Mouse (Mus musculus) forebrain, embryonic 13.5 days (tissue): Measurements from ENCODE around the gene Cacna2d1. TPM values are rescaled to one million over a fixed set of nuclear protein-coding genes. Genes with fewer than 3 reads are reported as not detected.
A peak's percentile ranks its signal among the peaks of the same experiment; 100 is the strongest.

Experiments used
- ATAC-seq: fragments of 200-750 bp; cut with Nextera tagmentation; 2 replicates; pipeline ENCODE4 v1.8.0; 2017
- H3K27ac ChIP-seq: fragments of 300-500 bp; sonication (generic); 2 replicates; pipeline ENCODE4 v1.5.1; 2015; ENCODE audit warnings: inconsistent platforms, mild to moderate bottlenecking, moderate library complexity
- H3K27me3 ChIP-seq: fragments of 300-500 bp; sonication (generic); 2 replicates; pipeline ENCODE4 v1.6.1; 2015; ENCODE audit warnings: mild to moderate bottlenecking, inconsistent platforms
- H3K36me3 ChIP-seq: fragments of 300-500 bp; sonication (generic); 2 replicates; pipeline ENCODE4 v1.6.1; 2015; ENCODE audit warnings: mild to moderate bottlenecking, inconsistent platforms; ENCODE audit not compliant: poor library complexity, severe bottlenecking
- H3K4me1 ChIP-seq: fragments of 300-500 bp; sonication (generic); 2 replicates; pipeline ENCODE4 v1.6.1; 2015; ENCODE audit warnings: inconsistent platforms
- H3K4me2 ChIP-seq: fragments of 300-500 bp; sonication (generic); 2 replicates; pipeline ENCODE4 v1.6.1; 2015; ENCODE audit warnings: inconsistent platforms, mild to moderate bottlenecking, moderate library complexity
- H3K4me3 ChIP-seq: fragments of 300-500 bp; sonication (generic); 2 replicates; pipeline ENCODE4 v1.5.1; 2015; ENCODE audit warnings: mild to moderate bottlenecking, inconsistent platforms
- H3K9ac ChIP-seq: fragments of 300-500 bp; sonication (generic); 2 replicates; pipeline ENCODE4 v1.6.1; 2015; ENCODE audit warnings: mild to moderate bottlenecking, inconsistent platforms
- H3K9me3 ChIP-seq: fragments of 300-500 bp; sonication (generic); replicated peaks from 2 replicates; pipeline ENCODE4 v1.6.1; 2016; ENCODE audit warnings: inconsistent platforms
- WGBS: fragments of 180-500 bp; shearing (Covaris S2); methylation state at CpG from one replicate; pipeline ENCODE4 v1.1.7; 2015; 5-methylcytosine and 5-hydroxymethylcytosine counted together
- polyA plus RNA-seq: library from polyadenylated mRNA; unstranded; fragments of >200 nt; fragmentation: Nextera tagmentation; extraction: Ambion mirVana; gene quantifications from 2 replicates; pipeline ENCODE4 v1.2.1, GENCODE M21; 2015

Cacna2d1 gene
- polyA plus RNA-seq, 1 experiment from 2014 or later: 30.9 TPM

DNA sequence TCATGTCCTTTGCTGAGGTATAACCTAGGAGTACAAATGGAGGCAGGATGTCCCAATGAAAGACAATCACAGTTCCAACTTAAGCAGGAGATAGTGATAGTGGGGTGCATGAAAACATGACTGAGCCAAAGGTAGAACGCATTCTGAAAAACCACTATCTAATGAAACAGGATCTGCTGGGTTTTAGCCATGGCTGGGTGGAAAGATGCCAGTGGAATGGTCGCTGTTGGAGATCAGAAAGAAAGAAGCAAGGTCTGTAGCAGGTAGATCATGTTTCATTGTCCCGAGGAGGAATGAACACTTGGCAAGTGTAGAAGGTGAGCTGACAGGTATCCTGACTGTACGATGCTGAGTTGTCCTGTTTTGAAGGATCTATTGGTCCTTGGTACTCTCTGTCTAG, 7.6 kb downstream of the Cacna2d1 start:
- Histone ChIP-seq H3K27me3 (peaks cover 3% of the 10 kb centered on the region; the same call in 1 of the 2 replicates), H3K4me3 (no peak overlapping the region), H3K36me3 (peaks cover 10% of the 10 kb centered on the region), H3K27ac (no peak overlapping the region), H3K4me2 (no peak overlapping the region), H3K9me3 (0 out of 2 replicates have a peak, but pooled peaks cover 3% of the 10 kb centered on the region), H3K4me1 (peaks cover 7% of the 10 kb centered on the region; the same call in 1 of the 2 replicates), H3K9ac (no peak overlapping the region)
- 83% methylated on average over 4 of the region's 4 CpGs for WGBS
- no peak for ATAC-seq

DNA sequence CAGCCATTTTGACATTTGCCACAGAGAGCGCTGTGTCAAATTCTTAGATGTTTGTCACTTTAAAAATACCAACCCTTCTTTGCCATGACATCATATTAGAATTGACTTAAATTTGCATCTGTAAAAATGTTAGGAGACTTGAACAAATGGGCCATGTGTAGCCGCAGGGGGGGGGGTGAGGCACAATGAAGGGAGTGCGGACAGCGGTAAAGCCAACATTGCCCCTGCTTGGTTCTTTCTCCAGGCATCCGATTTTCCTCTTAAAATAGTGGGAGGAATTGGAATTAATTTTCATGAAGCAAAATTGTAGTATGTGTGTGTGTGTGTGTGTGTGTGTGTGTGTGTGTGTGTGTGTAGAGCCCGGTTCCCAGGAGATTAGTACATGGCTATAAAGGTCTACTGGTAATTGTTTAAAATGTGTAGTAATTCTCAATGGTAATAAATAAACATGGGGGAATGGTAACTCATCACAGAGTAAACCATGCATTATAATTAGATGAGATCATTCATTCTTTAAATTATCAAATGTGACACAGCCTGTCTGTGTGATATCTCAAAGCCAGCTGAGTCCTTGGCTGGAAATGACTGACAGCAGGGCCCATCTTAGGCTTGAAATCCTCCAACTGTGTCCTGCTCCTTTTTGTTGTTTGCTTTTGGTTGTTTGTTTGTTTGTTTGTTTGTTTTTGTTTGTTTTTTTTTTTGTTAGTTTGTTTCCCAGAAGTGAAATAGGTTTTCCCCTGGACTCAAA, 14.0 kb downstream of the Cacna2d1 start:
- no peak overlapping the region for H3K9ac ChIP-seq
- WGBS: 80% methylated on average over 6 of the region's 6 CpGs
- ATAC-seq: peak; percentile 70

DNA sequence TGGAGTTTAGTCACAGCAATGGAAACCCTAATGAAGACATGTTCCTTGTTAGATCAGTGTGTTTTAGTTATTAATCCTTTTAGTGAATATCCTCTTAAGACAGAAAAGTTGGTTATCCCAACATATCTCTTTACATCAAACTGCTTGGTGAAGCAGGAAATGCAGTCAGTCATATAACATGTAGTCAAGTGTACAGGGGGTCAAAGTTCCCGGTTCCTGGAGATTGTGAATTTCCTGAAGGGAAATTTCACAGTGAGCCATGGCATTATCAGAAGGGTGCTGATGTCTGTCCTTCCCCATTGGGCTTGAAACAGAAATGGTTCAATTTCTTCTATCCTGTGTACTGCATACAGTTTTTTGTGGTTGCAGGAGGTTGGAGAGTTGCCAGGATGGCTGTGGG, 25.3 kb downstream of the Cacna2d1 start:
- ATAC-seq: no peak

More for the DNA sequence above, 14.0 kb downstream of the Cacna2d1 start:
- Histone ChIP-seq H3K27ac (no peak overlapping the region), H3K4me2 (no peak overlapping the region), H3K4me1 (no peaks in the 10 kb centered on the region), H3K27me3 (no peaks in the 10 kb centered on the region), H3K4me3 (no peak overlapping the region), H3K36me3 (peaks cover 10% of the 10 kb centered on the region), H3K9me3 (0 out of 2 replicates have a peak, but pooled peaks cover 3% of the 10 kb centered on the region)

DNA sequence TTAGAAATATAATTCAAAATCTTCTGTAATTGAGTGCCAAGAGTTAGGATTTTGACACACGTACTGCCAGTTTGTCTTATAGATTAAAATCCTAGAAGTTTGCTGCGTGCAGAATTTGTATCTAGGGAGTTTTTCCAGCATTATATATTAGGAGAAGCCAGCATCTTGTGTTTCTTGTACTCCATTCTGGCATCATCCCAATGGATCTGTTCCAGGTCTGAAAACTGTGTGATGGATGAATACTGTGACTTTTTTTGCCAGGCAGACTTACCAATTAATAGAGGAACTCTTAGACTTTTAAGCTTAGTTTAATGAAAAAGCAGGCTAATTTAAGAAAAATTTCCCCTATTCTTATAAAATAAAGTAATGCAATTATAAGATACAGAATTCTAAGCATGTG, 27.4 kb downstream of the Cacna2d1 start:
- no peak overlapping the region for H3K27ac ChIP-seq

More for the DNA sequence above, 25.3 kb downstream of the Cacna2d1 start:
- Histone ChIP-seq H3K9me3 (no peaks in the 10 kb centered on the region), H3K36me3 (no peaks in the 10 kb centered on the region), H3K4me3 (no peak overlapping the region), H3K27me3 (no peaks in the 10 kb centered on the region), H3K4me1 (peaks cover 7% of the 10 kb centered on the region; the same call in 1 of the 2 replicates), H3K4me2 (no peak overlapping the region), H3K9ac (no peak overlapping the region), H3K27ac (no peak overlapping the region)
- WGBS: 89% methylated on average over 1 of the region's 1 CpGs

DNA sequence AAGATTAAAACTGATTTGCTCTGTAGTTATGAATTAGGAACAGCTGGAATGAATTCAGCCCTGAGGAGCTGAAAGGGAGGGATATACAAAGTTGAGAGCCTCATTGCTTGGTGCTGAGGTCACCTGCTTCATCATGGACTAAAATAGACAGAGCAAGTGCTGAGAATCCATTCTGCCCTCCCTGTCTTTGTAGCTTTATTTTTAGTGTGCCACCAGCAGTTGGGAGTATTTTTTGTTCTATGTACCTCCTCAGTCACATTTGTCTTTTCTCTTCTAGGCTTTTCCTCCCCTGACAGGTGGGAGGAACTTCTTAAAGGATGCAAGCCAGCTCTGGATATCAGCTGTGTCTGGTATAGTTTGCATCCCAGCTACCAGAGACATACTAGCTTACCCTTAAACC, 32.4 kb downstream of the Cacna2d1 start:
- H3K4me3 ChIP-seq: no peak overlapping the region
- H3K27me3 ChIP-seq: no peaks in the 10 kb centered on the region
- no peak overlapping the region for H3K4me2 ChIP-seq
- H3K9me3 ChIP-seq: no peaks in the 10 kb centered on the region
- no peak overlapping the region for H3K9ac ChIP-seq
- no peak for ATAC-seq
- H3K36me3 ChIP-seq: no peaks in the 10 kb centered on the region
- H3K27ac ChIP-seq: no peak overlapping the region
- H3K4me1 ChIP-seq: peaks cover 3% of the 10 kb centered on the region; the same call in 1 of the 2 replicates

More for the DNA sequence above, 27.4 kb downstream of the Cacna2d1 start:
- 66% methylated on average over 2 of the region's 2 CpGs for WGBS
- H3K4me1 ChIP-seq: peaks cover 7% of the 10 kb centered on the region; the same call in 1 of the 2 replicates
- H3K36me3 ChIP-seq: no peaks in the 10 kb centered on the region
- no peak overlapping the region for H3K4me2 ChIP-seq
- no peak overlapping the region for H3K4me3 ChIP-seq
- no peak overlapping the region for H3K9ac ChIP-seq
- H3K27me3 ChIP-seq: no peaks in the 10 kb centered on the region
- H3K9me3 ChIP-seq: no peaks in the 10 kb centered on the region
- ATAC-seq: peak; percentile 16; the same call in 1 of the 2 replicates

DNA sequence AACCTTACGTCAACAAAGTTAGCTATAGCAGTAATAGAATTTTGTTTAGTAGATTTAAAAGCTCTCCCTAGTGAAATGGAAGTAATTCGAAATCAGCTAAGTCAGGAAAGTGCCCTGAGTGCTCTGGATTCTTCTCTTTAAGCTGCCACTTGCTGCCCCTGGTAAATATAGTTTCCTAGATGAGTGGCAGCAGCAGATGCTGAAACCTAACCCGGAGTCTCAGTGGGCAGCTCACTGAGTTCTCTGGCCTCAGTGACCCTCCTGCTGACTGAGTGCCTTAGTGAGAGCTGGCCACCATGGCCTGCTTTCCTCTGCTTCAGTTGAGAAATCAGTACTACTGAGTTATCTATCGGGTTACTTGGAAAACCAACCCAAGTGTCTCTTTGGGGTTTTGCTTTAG, 37.3 kb downstream of the Cacna2d1 start:
- ATAC-seq: no peak
- no peak overlapping the region for H3K4me3 ChIP-seq
- H3K27me3 ChIP-seq: 0 out of 2 replicates have a peak, but pooled peaks cover 7% of the 10 kb centered on the region
- no peak overlapping the region for H3K9ac ChIP-seq
- WGBS: 85% methylated on average over 4 of the region's 4 CpGs
- no peaks in the 10 kb centered on the region for H3K9me3 ChIP-seq
- no peak overlapping the region for H3K4me2 ChIP-seq
- no peaks in the 10 kb centered on the region for H3K4me1 ChIP-seq
- H3K27ac ChIP-seq: no peak overlapping the region
- no peaks in the 10 kb centered on the region for H3K36me3 ChIP-seq

DNA sequence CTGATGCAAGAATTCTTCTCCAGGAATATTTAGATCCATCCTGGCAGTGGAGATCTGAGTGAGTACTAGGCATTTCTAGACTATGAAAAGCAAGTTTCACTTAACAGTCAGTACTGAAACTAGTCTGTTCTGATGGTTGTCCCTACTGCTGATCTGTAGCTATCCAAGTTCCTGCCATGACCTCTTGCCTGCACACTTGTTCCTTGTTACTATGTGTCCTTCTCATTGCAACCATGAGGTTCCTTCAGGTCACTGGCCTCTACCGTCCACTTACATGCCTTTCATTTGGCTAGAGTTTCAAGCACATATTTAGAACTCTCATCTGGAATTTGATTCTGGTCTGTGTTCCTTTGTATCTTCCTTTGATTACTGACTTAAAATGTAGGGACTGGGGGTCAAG, 37.9 kb downstream of the Cacna2d1 start:
- no peaks in the 10 kb centered on the region for H3K9me3 ChIP-seq
- H3K4me2 ChIP-seq: no peak overlapping the region
- H3K36me3 ChIP-seq: no peaks in the 10 kb centered on the region
- ATAC-seq: no peak
- WGBS: 81% methylated on average over 1 of the region's 1 CpGs
- no peak overlapping the region for H3K9ac ChIP-seq
- no peak overlapping the region for H3K4me3 ChIP-seq
- H3K27ac ChIP-seq: no peak overlapping the region
- no peaks in the 10 kb centered on the region for H3K4me1 ChIP-seq
- H3K27me3 ChIP-seq: 0 out of 2 replicates have a peak, but pooled peaks cover 8% of the 10 kb centered on the region

DNA sequence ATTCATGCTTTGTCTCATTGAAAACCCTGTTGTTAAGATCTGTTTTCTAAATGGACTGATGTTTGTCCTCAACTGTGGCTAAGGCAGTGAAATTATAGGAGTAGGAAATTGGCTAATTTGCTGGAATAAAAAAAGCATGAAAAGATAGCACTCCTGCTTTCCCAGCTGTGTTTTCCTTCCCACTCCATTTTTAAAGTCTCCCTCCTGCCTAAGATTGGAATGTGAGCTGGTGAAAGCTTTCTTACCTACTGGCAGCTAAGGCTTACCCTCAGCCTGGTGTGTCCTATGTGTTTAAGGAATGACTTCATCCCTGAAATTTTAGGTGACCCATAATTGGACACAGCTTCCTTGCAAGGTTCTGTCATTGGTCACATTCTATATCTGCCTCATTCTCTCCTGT, 40.2 kb downstream of the Cacna2d1 start:
- peaks cover 21% of the 10 kb centered on the region for H3K27me3 ChIP-seq
- no peaks in the 10 kb centered on the region for H3K4me1 ChIP-seq
- no peak overlapping the region for H3K9ac ChIP-seq
- H3K4me2 ChIP-seq: no peak overlapping the region
- H3K36me3 ChIP-seq: no peaks in the 10 kb centered on the region
- ATAC-seq: no peak
- no peak overlapping the region for H3K27ac ChIP-seq
- H3K9me3 ChIP-seq: no peaks in the 10 kb centered on the region
- no peak overlapping the region for H3K4me3 ChIP-seq

DNA sequence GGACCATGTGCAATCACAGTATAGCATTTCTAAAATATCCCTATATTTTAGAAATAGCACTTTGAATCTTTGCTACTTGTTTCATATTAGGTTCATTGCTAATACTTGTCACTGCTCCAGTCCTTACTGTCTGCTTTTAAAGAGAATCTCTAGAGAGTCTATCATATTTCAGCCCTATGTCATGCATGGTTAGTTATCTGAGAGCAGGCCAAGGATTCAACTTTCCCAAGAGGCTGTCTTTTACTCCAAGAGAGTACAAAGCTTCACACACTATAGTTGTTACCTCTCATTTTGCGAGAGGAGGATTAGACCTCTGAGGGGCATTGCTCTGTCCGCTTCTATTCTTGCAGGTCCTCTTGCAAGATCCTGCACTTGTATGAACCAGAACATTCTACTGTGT, 44.7 kb downstream of the Cacna2d1 start:
- ATAC-seq: no peak
- no peaks in the 10 kb centered on the region for H3K9me3 ChIP-seq
- H3K9ac ChIP-seq: no peak overlapping the region
- no peaks in the 10 kb centered on the region for H3K36me3 ChIP-seq
- H3K4me2 ChIP-seq: no peak overlapping the region
- whole genome bisulfite sequencing: 70% methylated on average over 2 of the region's 2 CpGs
- H3K4me1 ChIP-seq: peaks cover 6% of the 10 kb centered on the region; the same call in 1 of the 2 replicates
- H3K4me3 ChIP-seq: no peak overlapping the region
- H3K27me3 ChIP-seq: peaks cover 54% of the 10 kb centered on the region
- no peak overlapping the region for H3K27ac ChIP-seq

DNA sequence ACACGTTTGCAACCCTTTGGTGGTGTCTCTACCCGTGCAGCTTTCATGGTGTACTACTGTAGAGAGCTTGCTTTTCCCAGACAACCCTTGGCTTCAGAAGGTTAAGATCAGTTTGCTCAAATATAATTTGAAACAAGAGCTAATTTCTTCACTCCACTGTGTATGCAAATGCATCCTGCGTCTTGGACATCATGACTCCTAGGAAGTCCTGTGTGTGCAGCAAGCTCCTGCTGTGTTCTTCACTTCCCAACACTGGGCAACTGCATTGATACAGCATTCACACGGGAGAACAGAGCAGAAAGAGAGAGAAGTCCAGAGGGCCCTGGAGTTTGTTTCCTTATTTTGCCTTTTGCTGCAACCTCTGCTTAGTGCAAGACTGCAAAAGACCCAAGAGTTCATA, 48.1 kb downstream of the Cacna2d1 start:
- Histone ChIP-seq H3K27me3 (peaks cover 67% of the 10 kb centered on the region), H3K4me2 (no peak overlapping the region), H3K9ac (no peak overlapping the region), H3K4me1 (peaks cover 20% of the 10 kb centered on the region), H3K4me3 (no peak overlapping the region), H3K27ac (no peak overlapping the region), H3K36me3 (no peaks in the 10 kb centered on the region), H3K9me3 (no peaks in the 10 kb centered on the region)
- ATAC-seq: no peak
- WGBS: 20% methylated on average over 4 of the region's 4 CpGs

DNA sequence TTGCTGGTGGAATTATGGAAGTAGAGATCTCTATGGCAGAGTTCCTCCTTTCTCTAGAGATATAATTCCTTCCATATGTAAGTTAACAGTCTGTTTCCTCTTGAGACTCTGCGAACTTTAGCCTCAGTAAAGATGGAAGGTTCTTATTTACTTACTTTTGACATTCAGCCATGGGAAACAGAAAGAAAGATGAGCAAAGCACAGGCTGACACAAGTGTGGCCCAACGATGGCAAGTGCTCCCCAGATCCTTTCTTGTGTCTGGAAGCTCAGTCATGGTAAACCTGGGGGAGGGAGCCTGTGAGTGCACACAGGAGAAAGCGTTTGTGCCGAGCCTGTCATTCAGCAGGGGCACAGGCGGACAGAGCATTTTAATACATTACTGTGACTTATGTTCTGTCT, 48.9 kb downstream of the Cacna2d1 start:
- Histone ChIP-seq H3K9ac (no peak overlapping the region), H3K4me3 (no peak overlapping the region), H3K27me3 (peaks cover 67% of the 10 kb centered on the region), H3K4me2 (no peak overlapping the region), H3K27ac (no peak overlapping the region), H3K9me3 (no peaks in the 10 kb centered on the region), H3K36me3 (no peaks in the 10 kb centered on the region), H3K4me1 (peaks cover 20% of the 10 kb centered on the region)
- no peak for ATAC-seq
- WGBS: 25% methylated on average over 5 of the region's 5 CpGs

DNA sequence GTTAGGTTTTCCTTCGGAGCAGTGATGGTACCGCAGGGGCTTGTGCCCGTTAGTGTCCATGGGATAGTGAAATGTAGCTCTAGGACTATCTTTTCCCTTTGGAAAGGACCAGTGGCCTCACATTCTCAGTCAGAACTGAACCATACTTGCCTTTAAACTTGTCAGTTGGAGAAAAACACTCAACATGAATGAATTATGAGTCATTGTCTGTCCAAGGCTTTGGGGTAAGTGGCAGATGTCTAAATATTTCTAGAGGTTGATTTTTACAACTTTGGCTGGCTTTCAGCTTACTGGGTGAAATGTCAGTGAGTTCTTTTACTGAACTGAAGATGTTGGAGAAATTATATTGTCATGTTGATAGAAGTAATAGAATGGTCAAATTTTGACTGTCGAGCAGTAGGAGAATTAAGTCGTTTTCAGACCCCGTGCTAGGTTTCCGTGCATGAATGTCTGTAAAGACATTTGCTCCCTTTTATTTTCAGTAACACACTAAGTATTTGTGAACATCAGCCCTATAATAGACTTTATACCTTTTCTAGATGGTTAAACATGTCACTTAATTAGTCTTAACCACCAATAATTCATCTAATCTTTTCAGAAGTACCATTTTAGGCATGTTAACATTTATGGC, 50.9 kb downstream of the Cacna2d1 start:
- 16% methylated on average over 7 of the region's 7 CpGs for WGBS

More for the DNA sequence above, 50.9 kb downstream of the Cacna2d1 start:
- H3K9me3 ChIP-seq: no peaks in the 10 kb centered on the region
- no peak overlapping the region for H3K9ac ChIP-seq
- peaks cover 61% of the 10 kb centered on the region for H3K27me3 ChIP-seq
- ATAC-seq: 0 out of 2 replicates have a peak, but pooled peaks have one; percentile 17
- H3K4me2 ChIP-seq: no peak overlapping the region
- no peak overlapping the region for H3K27ac ChIP-seq
- H3K36me3 ChIP-seq: no peaks in the 10 kb centered on the region
- no peak overlapping the region for H3K4me3 ChIP-seq
- H3K4me1 ChIP-seq: peaks cover 20% of the 10 kb centered on the region
